Mouse (Mus musculus): ENCODE data around the gene Slc39a8. TPM values are rescaled to one million over a fixed set of nuclear protein-coding genes. Genes with fewer than 3 reads are reported as not detected.

Gene Slc39a8
- polyA plus RNA-seq, 1 experiment: 2.0 TPM

DNA sequence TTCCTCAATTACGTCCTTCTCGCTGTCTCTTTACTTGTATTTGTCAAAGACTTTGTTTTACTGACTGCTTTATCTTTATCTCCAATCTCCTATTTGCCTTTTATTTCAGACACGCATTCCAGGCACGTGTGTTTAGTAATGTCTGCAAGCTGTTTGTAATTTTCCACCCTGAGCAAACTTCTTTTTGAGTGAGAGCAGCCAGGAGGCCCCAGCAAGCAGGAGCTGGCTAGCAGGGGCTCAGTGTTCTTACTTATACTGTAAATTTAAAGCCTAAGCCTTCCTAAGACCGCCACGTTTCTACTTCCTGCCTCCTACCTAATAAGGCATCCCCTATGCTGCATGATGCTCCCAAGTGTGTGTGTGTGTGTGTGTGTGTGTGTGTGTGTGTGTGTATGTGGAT, 79.8 kb downstream of the Slc39a8 start:
- no peaks in the 10 kb centered on the region for H3K4me1 ChIP-seq (ENCODE audit: control insufficient read depth, insufficient read depth, insufficient read length)
- no peaks in the 10 kb centered on the region for H3K27me3 ChIP-seq (ENCODE audit: control insufficient read depth, insufficient read depth, low read length)
- no peak for DNase-seq (ENCODE audit: low read depth in 1 of 2, low spot score in 2 of 2)
- H3K27ac ChIP-seq (ENCODE audit: insufficient read depth, low read length): no peak overlapping the region
- 85% methylated on average over 6 of the region's 6 CpGs for WGBS
- no peak overlapping the region for H3K4me3 ChIP-seq (ENCODE audit: extremely low read depth, insufficient read depth, insufficient read length)
- no peaks in the 10 kb centered on the region for H3K36me3 ChIP-seq (ENCODE audit: control insufficient read depth, insufficient read depth, low read length)
- no peak for TF ChIP-seq CTCF (IDR thresholded peaks at IDR 0.05; ENCODE audit: extremely low read depth, insufficient read depth, insufficient read length, insufficient replicate concordance)
- no peak for TF ChIP-seq POLR2A (IDR thresholded peaks at IDR 0.05; ENCODE audit: low read depth, low read length)

DNA sequence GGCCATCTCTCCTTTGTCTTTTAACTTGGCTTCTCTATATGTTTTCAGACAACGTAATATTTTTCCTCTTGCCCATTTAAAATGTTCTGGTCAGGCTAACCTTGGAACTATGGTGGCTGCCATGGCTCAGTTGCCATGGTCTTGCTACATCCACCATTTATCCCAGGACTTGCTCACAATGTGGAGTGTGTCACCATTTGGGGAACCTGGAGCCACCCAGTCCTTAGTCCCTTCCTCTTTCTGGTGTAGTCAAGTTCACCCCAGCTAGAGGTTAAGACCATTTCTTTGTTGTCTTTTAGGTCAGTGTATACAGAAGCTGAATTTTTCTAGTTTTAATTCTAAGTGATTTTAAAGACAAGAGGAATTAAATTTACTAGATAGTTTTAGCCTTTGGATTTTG, 80.7 kb downstream of the Slc39a8 start:
- DNase-seq (ENCODE audit: low read depth in 1 of 2, low spot score in 2 of 2): no peak
- WGBS: 100% methylated on average over 1 of the region's 1 CpGs
- no peaks in the 10 kb centered on the region for H3K4me1 ChIP-seq (ENCODE audit: control insufficient read depth, insufficient read depth, insufficient read length)
- no peaks in the 10 kb centered on the region for H3K27me3 ChIP-seq (ENCODE audit: control insufficient read depth, insufficient read depth, low read length)
- H3K36me3 ChIP-seq (ENCODE audit: control insufficient read depth, insufficient read depth, low read length): no peaks in the 10 kb centered on the region
- H3K27ac ChIP-seq (ENCODE audit: insufficient read depth, low read length): no peak overlapping the region
- no peak overlapping the region for H3K4me3 ChIP-seq (ENCODE audit: extremely low read depth, insufficient read depth, insufficient read length)
- TF ChIP-seq CTCF (IDR thresholded peaks at IDR 0.05; ENCODE audit: extremely low read depth, insufficient read depth, insufficient read length, insufficient replicate concordance): no peak
- TF ChIP-seq POLR2A (IDR thresholded peaks at IDR 0.05; ENCODE audit: low read depth, low read length): no peak

DNA sequence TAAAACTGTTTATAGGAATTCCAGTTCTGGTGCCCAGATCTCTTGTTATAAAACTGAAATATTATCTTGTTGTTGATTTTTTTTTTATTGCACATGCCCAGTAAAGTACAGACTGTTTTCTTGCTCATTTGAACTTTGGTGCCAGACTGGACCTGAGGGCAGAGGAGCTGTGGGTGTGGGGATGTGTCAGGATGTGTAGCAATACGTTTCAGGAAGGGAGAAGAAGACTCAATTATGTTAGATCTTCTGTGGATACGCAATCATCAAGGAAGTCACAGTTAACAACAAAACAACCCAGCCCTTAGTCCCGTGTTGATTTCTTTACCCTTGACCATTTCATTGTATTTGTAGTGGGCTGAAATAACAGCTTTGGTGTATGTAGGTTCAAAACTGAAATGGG, 81.9 kb downstream of the Slc39a8 start:
- no peaks in the 10 kb centered on the region for H3K36me3 ChIP-seq (ENCODE audit: control insufficient read depth, insufficient read depth, low read length)
- no peak for TF ChIP-seq POLR2A (IDR thresholded peaks at IDR 0.05; ENCODE audit: low read depth, low read length)
- TF ChIP-seq CTCF (IDR thresholded peaks at IDR 0.05; ENCODE audit: extremely low read depth, insufficient read depth, insufficient read length, insufficient replicate concordance): no peak
- DNase-seq (ENCODE audit: low read depth in 1 of 2, low spot score in 2 of 2): no peak
- no peaks in the 10 kb centered on the region for H3K27me3 ChIP-seq (ENCODE audit: control insufficient read depth, insufficient read depth, low read length)
- no peak overlapping the region for H3K4me3 ChIP-seq (ENCODE audit: extremely low read depth, insufficient read depth, insufficient read length)
- WGBS: 66% methylated on average over 3 of the region's 3 CpGs
- no peaks in the 10 kb centered on the region for H3K4me1 ChIP-seq (ENCODE audit: control insufficient read depth, insufficient read depth, insufficient read length)
- no peak overlapping the region for H3K27ac ChIP-seq (ENCODE audit: insufficient read depth, low read length)

DNA sequence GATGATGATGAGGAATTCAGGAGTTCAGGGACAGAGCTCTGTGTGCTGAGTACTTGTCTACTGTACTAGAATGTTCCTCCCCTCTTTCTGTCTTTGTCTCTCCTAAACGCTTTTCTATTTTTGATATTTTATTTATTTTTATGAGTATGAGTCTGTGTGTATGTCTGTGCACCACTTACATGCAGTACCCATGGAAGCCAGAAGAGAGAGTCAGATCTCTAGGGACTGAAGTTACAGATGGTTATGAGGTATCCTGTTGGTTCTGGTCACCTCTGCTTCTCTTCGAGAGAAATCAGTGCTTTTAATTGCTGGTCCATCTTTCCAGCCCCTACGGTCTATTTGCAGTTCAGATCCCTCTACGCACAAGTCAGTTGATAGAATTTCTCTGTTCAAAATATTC, 90.9 kb downstream of the Slc39a8 start:
- no peaks in the 10 kb centered on the region for H3K36me3 ChIP-seq (ENCODE audit: control insufficient read depth, insufficient read depth, low read length)

DNA sequence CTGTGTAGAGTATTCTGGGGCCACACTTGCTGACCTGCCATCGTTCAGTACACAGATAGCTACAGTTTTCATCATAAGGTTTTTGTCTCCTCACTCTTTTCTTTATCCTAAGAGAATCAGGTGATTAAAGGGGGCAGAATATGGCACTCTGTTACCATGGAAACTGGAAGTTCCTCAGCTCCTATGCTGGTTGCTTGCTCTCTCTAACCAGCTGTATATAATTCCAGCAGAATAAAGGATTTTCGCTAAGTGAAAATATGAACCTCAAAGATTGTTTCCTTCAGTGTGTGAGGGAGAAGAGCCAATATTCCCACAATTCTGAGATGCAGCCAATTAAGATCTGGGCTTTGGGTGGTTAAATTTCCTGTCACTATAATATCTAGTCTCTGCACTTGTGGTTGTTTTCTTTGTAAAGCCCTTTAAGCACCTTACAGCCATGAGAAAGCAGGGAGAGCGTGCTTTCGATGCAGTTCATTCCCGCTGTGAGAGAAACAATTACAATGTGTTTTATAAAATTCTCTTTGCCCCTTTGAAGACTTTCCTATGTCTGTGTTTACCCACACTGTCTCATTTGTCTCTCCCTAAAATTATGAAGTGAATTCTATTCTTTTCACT, 93.6 kb downstream of the Slc39a8 start:
- no peak for TF ChIP-seq CTCF (IDR thresholded peaks at IDR 0.05; ENCODE audit: extremely low read depth, insufficient read depth, insufficient read length, insufficient replicate concordance)
- TF ChIP-seq POLR2A (IDR thresholded peaks at IDR 0.05; ENCODE audit: low read depth, low read length): no peak
- Histone ChIP-seq H3K27ac (ENCODE audit: insufficient read depth, low read length) (no peak overlapping the region), H3K4me1 (ENCODE audit: control insufficient read depth, insufficient read depth, insufficient read length) (no peaks in the 10 kb centered on the region), H3K27me3 (ENCODE audit: control insufficient read depth, insufficient read depth, low read length) (no peaks in the 10 kb centered on the region), H3K4me3 (ENCODE audit: extremely low read depth, insufficient read depth, insufficient read length) (no peak overlapping the region), H3K36me3 (ENCODE audit: control insufficient read depth, insufficient read depth, low read length) (no peaks in the 10 kb centered on the region)
- DNase-seq (ENCODE audit: low read depth in 1 of 2, low spot score in 2 of 2): no peak
- 88% methylated on average over 5 of the region's 5 CpGs for WGBS

More for the DNA sequence above, 90.9 kb downstream of the Slc39a8 start:
- no peak for TF ChIP-seq CTCF (IDR thresholded peaks at IDR 0.05; ENCODE audit: extremely low read depth, insufficient read depth, insufficient read length, insufficient replicate concordance)
- TF ChIP-seq POLR2A (IDR thresholded peaks at IDR 0.05; ENCODE audit: low read depth, low read length): no peak
- no peak overlapping the region for H3K27ac ChIP-seq (ENCODE audit: insufficient read depth, low read length)
- H3K4me3 ChIP-seq (ENCODE audit: extremely low read depth, insufficient read depth, insufficient read length): no peak overlapping the region
- no peaks in the 10 kb centered on the region for H3K27me3 ChIP-seq (ENCODE audit: control insufficient read depth, insufficient read depth, low read length)
- DNase-seq (ENCODE audit: low read depth in 1 of 2, low spot score in 2 of 2): no peak
- 93% methylated on average over 4 of the region's 4 CpGs for WGBS
- no peaks in the 10 kb centered on the region for H3K4me1 ChIP-seq (ENCODE audit: control insufficient read depth, insufficient read depth, insufficient read length)

DNA sequence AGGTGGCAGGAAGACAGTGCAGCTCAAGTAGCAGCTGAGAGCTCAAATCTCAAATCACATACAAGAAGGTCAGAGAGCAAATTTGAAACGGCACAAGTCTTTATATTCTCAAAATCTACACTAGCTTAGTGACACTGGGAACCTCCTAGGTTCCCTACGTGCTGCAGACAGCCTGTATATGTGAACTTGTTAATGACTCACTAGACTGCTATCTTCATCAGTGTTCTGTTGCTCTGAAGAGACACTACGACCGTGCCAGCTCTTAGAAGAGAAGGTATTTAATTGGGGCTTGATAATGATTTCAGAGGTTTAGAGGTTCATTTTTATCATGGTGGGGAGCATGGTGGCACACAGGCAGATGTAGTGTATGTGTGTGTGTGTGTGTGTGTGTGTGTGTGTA, 94.2 kb downstream of the Slc39a8 start:
- Histone ChIP-seq H3K36me3 (ENCODE audit: control insufficient read depth, insufficient read depth, low read length) (no peaks in the 10 kb centered on the region), H3K4me1 (ENCODE audit: control insufficient read depth, insufficient read depth, insufficient read length) (no peaks in the 10 kb centered on the region), H3K27me3 (ENCODE audit: control insufficient read depth, insufficient read depth, low read length) (no peaks in the 10 kb centered on the region), H3K27ac (ENCODE audit: insufficient read depth, low read length) (no peak overlapping the region), H3K4me3 (ENCODE audit: extremely low read depth, insufficient read depth, insufficient read length) (no peak overlapping the region)
- TF ChIP-seq POLR2A (IDR thresholded peaks at IDR 0.05; ENCODE audit: low read depth, low read length) (no peak), CTCF (IDR thresholded peaks at IDR 0.05; ENCODE audit: extremely low read depth, insufficient read depth, insufficient read length, insufficient replicate concordance) (no peak)
- DNase-seq (ENCODE audit: low read depth in 1 of 2, low spot score in 2 of 2): no peak
- WGBS: 80% methylated on average over 4 of the region's 4 CpGs

DNA sequence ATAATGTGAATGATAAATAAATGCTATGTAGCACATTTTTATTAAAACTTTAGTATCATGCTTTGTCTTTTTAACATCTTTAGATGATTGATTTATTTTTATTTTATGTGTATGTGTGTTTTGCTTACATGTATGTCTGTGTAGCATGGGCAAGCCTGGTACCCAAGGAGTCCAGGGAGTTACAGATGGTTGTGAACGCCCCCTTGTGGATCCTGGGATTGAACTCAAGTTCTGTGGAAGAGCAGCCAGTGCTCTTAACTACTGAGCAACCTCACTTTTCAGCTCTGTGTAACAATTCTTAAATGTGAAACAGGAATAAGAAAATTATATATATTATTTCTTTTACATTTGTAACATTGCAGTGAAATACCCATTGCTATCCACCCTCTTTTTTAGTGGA, 101.7 kb downstream of the Slc39a8 start:
- TF ChIP-seq CTCF (IDR thresholded peaks at IDR 0.05; ENCODE audit: extremely low read depth, insufficient read depth, insufficient read length, insufficient replicate concordance) (no peak), POLR2A (IDR thresholded peaks at IDR 0.05; ENCODE audit: low read depth, low read length) (no peak)
- Histone ChIP-seq H3K27ac (ENCODE audit: insufficient read depth, low read length) (no peak overlapping the region), H3K4me1 (ENCODE audit: control insufficient read depth, insufficient read depth, insufficient read length) (no peaks in the 10 kb centered on the region), H3K27me3 (ENCODE audit: control insufficient read depth, insufficient read depth, low read length) (no peaks in the 10 kb centered on the region), H3K4me3 (ENCODE audit: extremely low read depth, insufficient read depth, insufficient read length) (no peak overlapping the region), H3K36me3 (ENCODE audit: control insufficient read depth, insufficient read depth, low read length) (no peaks in the 10 kb centered on the region)
- WGBS: 50% methylated on average over 1 of the region's 1 CpGs
- DNase-seq (ENCODE audit: low read depth in 1 of 2, low spot score in 2 of 2): no peak
